Mouse (Mus musculus) hematopoietic stem cell, adult 5-6 weeks (primary cell): ENCODE measurements at regions not wholly inside any gene's neighbourhood (a gene's known extent, or its start where the extent isn't known, plus 50 kb on each side); places are given as distances from the start of the nearest gene placed in this dataset.
"Not testable (repeated sequence)": the region's sequence is repeated elsewhere in the genome, so short reads cannot be mapped to it uniquely, and the experiment has no call there.

Source experiments
- ATAC-seq, 2 experiments: fragments of 125-278 bp in 1 of 2; replicated peaks in 1 of 2; 2 replicates each; pipeline ENCODE4 v1.8.0; 2016 to 2017; ENCODE audit warnings: inconsistent platforms in 2 of 2, mild to moderate bottlenecking in 2 of 2, moderate number of reproducible peaks in 2 of 2, low read depth in 1 of 2, moderate TSS enrichment in 1 of 2; ENCODE audit not compliant: low FRiP score in 2 of 2, poor library complexity in 2 of 2, severe bottlenecking in 2 of 2, insufficient read depth in 1 of 2, low TSS enrichment in 1 of 2

GRCm38 (mm10) chr10:26564462-26564861 lies 188.7 kb upstream of the L3mbtl3 start:
- ATAC-seq = peak; percentile 96 to 98

- ATAC-seq = no peak
These were observed 185.6 kb upstream of the Arhgap18 start for GRCm38 (mm10) chr10:26567613-26568012.

GRCm38 (mm10) chr10:26570468-26570867 lies 182.8 kb upstream of the Arhgap18 start:
- no peak for ATAC-seq

GRCm38 (mm10) chr10:26571377-26571776 lies 181.8 kb upstream of the Arhgap18 start:
- ATAC-seq = no peak

- ATAC-seq = peak; percentile 94 to 96
These were observed 177.1 kb upstream of the Arhgap18 start for GRCm38 (mm10) chr10:26576153-26576552.

GRCm38 (mm10) chr10:26577087-26577486 lies 176.1 kb upstream of the Arhgap18 start:
- no peak; a peak in 1 of 4 replicates for ATAC-seq

- ATAC-seq = peak; percentile 75 to 80
These were observed 168.1 kb upstream of the Arhgap18 start for GRCm38 (mm10) chr10:26585106-26585505.

GRCm38 (mm10) chr10:26607081-26607480 lies 146.1 kb upstream of the Arhgap18 start:
- ATAC-seq = not testable (repeated sequence)

- no peak for ATAC-seq
These were observed 142.0 kb upstream of the Arhgap18 start for GRCm38 (mm10) chr10:26611246-26611645.

- ATAC-seq = no peak
These were observed 122.9 kb upstream of the Arhgap18 start for GRCm38 (mm10) chr10:26630196-26630760.

GRCm38 (mm10) chr10:26632266-26632665 lies 121.0 kb upstream of the Arhgap18 start:
- ATAC-seq = no peak

GRCm38 (mm10) chr10:26637459-26637858 lies 115.8 kb upstream of the Arhgap18 start:
- ATAC-seq = no peak

- ATAC-seq = no peak
These were observed 115.2 kb upstream of the Arhgap18 start for GRCm38 (mm10) chr10:26638056-26638455.

- no peak for ATAC-seq
These were observed 114.1 kb upstream of the Arhgap18 start for GRCm38 (mm10) chr10:26639118-26639517.

GRCm38 (mm10) chr10:26653103-26653502 lies 100.1 kb upstream of the Arhgap18 start:
- no peak for ATAC-seq

GRCm38 (mm10) chr10:26664270-26664669 lies 89.0 kb upstream of the Arhgap18 start:
- no peak for ATAC-seq

- no peak for ATAC-seq
These were observed 73.6 kb upstream of the Arhgap18 start for GRCm38 (mm10) chr10:26679500-26680227.

- no peak for ATAC-seq
These were observed 58.5 kb upstream of the Arhgap18 start for GRCm38 (mm10) chr10:26694761-26695160.
